Mouse (Mus musculus): Measurements from ENCODE around the gene Gm6482. TPM values are rescaled to one million over a fixed set of nuclear protein-coding genes. Genes with fewer than 3 reads are reported as not detected.
"Not testable (repeated sequence)": the region's sequence is repeated elsewhere in the genome, so short reads cannot be mapped to it uniquely, and the experiment has no call there.

Gm6482 gene
- polyA plus RNA-seq (2016; fragmentation: Nextera tagmentation; extraction: Ambion mirVana): not detected in 2 replicates

- DNase-seq (ENCODE audit: low spot score); H3K9me3 ChIP-seq (replicated peaks); H3K27me3 ChIP-seq (ENCODE audit: low read depth, poor library complexity, severe bottlenecking); H3K27ac ChIP-seq; H3K4me3 ChIP-seq; H3K4me1 ChIP-seq; H3K36me3 ChIP-seq: not testable (repeated sequence)
- WGBS: 63% methylated on average over 1 of the region's 2 CpGs
Observed at GRCm38 (mm10) chr14:41408181-41408580, at the start of gene Gm6482. Gm6482 (minus strand) TSS chr14:41408281.

GRCm38 (mm10) chr14:41453418-41453817, 45.3 kb upstream of the Gm6482 start, which contains the start of gene Gm7954:
Gm7954 (minus strand) TSS chr14:41453518.
- WGBS: no CpG with 5 or more reads among the region's 2 CpGs
- H3K4me1 ChIP-seq; H3K4me3 ChIP-seq; H3K36me3 ChIP-seq; DNase-seq (ENCODE audit: low spot score); H3K9me3 ChIP-seq (replicated peaks); H3K27me3 ChIP-seq (ENCODE audit: low read depth, poor library complexity, severe bottlenecking); H3K27ac ChIP-seq: not testable (repeated sequence)

GRCm38 (mm10) chr14:41425393-41426075, 17.5 kb upstream of the Gm6482 start:
- H3K9me3 ChIP-seq (replicated peaks); H3K36me3 ChIP-seq; H3K27me3 ChIP-seq (ENCODE audit: low read depth, poor library complexity, severe bottlenecking); H3K4me1 ChIP-seq; H3K4me3 ChIP-seq; H3K27ac ChIP-seq: not testable (repeated sequence)
- DNase-seq (ENCODE audit: low spot score): peak; percentile 31
- WGBS: 16% methylated on average over 15 of the region's 16 CpGs

GRCm38 (mm10) chr14:41424694-41425093, 16.6 kb upstream of the Gm6482 start:
- H3K36me3 ChIP-seq; H3K9me3 ChIP-seq (replicated peaks); H3K27ac ChIP-seq; H3K27me3 ChIP-seq (ENCODE audit: low read depth, poor library complexity, severe bottlenecking); H3K4me1 ChIP-seq; H3K4me3 ChIP-seq: not testable (repeated sequence)
- peak; percentile 27 for DNase-seq (ENCODE audit: low spot score)
- WGBS: 11% methylated on average over 14 of the region's 14 CpGs

- H3K27ac ChIP-seq; H3K36me3 ChIP-seq; H3K27me3 ChIP-seq (ENCODE audit: low read depth, poor library complexity, severe bottlenecking); H3K4me1 ChIP-seq; H3K4me3 ChIP-seq; DNase-seq (ENCODE audit: low spot score); H3K9me3 ChIP-seq (replicated peaks): not testable (repeated sequence)
- no CpG with 5 or more reads among the region's 3 CpGs for WGBS
Observed at GRCm38 (mm10) chr14:41386279-41386678, 21.8 kb downstream of the Gm6482 start, which contains the start of gene Gm7945. Gm7945 (minus strand) TSS chr14:41386379.

Other genes starting within 250 kb of the Gm6482 start
- not detected in 2 replicates for gene Sftpd, start 223.1 kb downstream of the Gm6482 start, polyA plus RNA-seq (2016; fragmentation: Nextera tagmentation; extraction: Ambion mirVana)
- gene Gm2832, start 129.5 kb downstream of the Gm6482 start, polyA plus RNA-seq (2016; fragmentation: Nextera tagmentation; extraction: Ambion mirVana): 0.10 and 0.13 TPM in 2 replicates
- gene Gm5798, start 59.7 kb downstream of the Gm6482 start, polyA plus RNA-seq (2016; fragmentation: Nextera tagmentation; extraction: Ambion mirVana): not detected in 2 replicates
- not detected in 2 replicates for gene Gm7945, start 21.9 kb downstream of the Gm6482 start, polyA plus RNA-seq (2016; fragmentation: Nextera tagmentation; extraction: Ambion mirVana)
- gene Gm7954, start 45.2 kb upstream of the Gm6482 start, polyA plus RNA-seq (2016; fragmentation: Nextera tagmentation; extraction: Ambion mirVana): not detected in 2 replicates
- not detected in 2 replicates for gene Gm3486, start 81.2 kb upstream of the Gm6482 start, polyA plus RNA-seq (2016; fragmentation: Nextera tagmentation; extraction: Ambion mirVana)
- gene Gm7970, start 147.3 kb upstream of the Gm6482 start, polyA plus RNA-seq (2016; fragmentation: Nextera tagmentation; extraction: Ambion mirVana): not detected in 2 replicates
- not detected in 2 replicates for gene 1700049E17Rik2, start 164.9 kb upstream of the Gm6482 start, polyA plus RNA-seq (2016; fragmentation: Nextera tagmentation; extraction: Ambion mirVana)
- not detected in 2 replicates for gene Gm3072, start 216.3 kb upstream of the Gm6482 start, polyA plus RNA-seq (2016; fragmentation: Nextera tagmentation; extraction: Ambion mirVana)
- not detected in 2 replicates for gene Gm3676, start 238.2 kb upstream of the Gm6482 start, polyA plus RNA-seq (2016; fragmentation: Nextera tagmentation; extraction: Ambion mirVana)